Mouse (Mus musculus): ENCODE measurements around the gene Itprid2.

- TF ChIP-seq CTCF (IDR thresholded peaks at IDR 0.05; ENCODE audit: borderline replicate concordance, control insufficient read depth, extremely low read depth, insufficient read depth, low read length, poor library complexity) (no peak), POLR2A (IDR thresholded peaks at IDR 0.05; ENCODE audit: control insufficient read depth, extremely low read depth, insufficient read depth, low read length, poor library complexity) (no peak)
Observed at GRCm38 (mm10) chr2:79715925-79716324, 80.8 kb downstream of the Itprid2 start.
